Mouse (Mus musculus) c-Kit-negative CD71-positive TER-119-positive erythroid progenitor cells, embryonic 14.5 days (primary cell): ENCODE measurements around the gene Lgr4.
A peak's percentile ranks its signal among the peaks of the same experiment; 100 is the strongest.
"Not testable (repeated sequence)": the region's sequence is repeated elsewhere in the genome, so short reads cannot be mapped to it uniquely, and the experiment has no call there.

Source experiments
- DNase-seq: peaks from one replicate; pipeline ENCODE4 v3.0.0-alpha.2; 2013; ENCODE audit warnings: low read depth, low spot score

The Lgr4 gene

GRCm38 (mm10) chr2:109917496-109918413, at the start of gene Lgr4:
Gene Lgr4 (plus strand): TSS chr2:109917647.
- DNase-seq, result peak; percentile 86

DNA sequence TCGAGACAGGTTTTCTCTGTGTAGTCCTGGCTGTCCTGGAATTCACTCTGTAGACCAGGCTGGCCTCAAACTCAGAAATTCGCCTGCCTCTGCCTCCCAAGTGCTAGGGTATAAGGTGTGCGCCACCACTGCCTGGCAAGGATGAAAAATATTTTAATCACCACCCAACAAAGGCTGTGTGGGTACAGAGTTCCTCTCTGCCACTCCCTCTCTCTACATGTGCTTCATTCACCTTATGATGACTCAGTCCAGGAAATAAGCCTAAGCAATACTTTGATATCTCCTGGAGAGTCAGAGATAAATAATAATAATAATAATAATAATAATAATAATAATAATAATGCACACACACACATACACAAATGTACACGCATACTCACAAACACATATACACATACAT, 38.0 kb upstream of the Lgr4 start:
- not testable (repeated sequence) for DNase-seq

- no peak for DNase-seq
Measured at GRCm38 (mm10) chr2:109881111-109881510, 36.3 kb upstream of the Lgr4 start.

- DNase-seq, result no peak
Measured at GRCm38 (mm10) chr2:109881625-109882024, 35.8 kb upstream of the Lgr4 start.

GRCm38 (mm10) chr2:109884106-109884505, 33.3 kb upstream of the Lgr4 start:
- DNase-seq, result no peak

GRCm38 (mm10) chr2:109884507-109884906, 32.9 kb upstream of the Lgr4 start:
- no peak for DNase-seq

DNA sequence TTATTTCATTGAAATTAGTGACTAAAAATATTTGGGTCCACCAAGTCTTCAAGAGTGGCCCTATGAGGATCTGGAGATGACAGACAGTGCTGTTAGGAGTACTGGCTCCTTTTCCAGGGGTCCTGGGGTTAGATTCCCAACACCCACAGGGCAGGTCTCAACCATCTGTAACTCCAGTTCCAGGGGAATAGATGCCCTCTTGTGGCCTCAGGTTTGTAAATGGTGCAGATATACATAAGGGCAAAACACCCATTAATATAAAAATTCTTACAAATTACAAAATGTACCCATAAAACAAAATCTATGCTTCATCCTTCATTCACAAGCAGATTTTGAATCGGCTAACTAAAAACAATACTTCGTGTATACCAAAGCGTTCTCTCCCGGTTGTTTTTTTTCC, 27.4 kb upstream of the Lgr4 start:
- no peak for DNase-seq

DNA sequence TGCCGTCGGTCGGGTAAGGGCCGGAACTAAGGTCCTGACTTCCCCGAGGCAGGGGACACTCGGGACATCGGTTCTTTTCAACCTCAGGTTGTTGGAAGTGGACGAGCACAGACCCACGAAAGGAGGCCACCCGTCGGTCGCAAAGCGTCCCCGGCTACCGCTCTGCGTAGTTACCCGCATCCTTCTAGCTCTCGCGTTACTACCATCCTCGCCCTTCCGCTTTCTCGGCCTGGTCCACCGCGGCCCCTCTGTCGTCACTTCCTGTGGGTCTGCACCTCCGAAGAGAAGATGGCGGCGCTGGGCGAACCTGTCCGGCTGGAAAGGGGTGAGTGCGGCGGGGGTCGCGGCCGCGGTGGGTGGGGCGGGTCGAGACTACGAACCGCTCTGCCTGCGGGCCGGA, 26.9 kb upstream of the Lgr4 start, which contains the start of gene Lin7c:
Gene Lin7c (plus strand): TSS at position 257 of the 400 bp plus-strand sequence.
- peak; percentile 81 for DNase-seq

- DNase-seq, result peak; percentile 21
Measured at GRCm38 (mm10) chr2:109891031-109891430, 26.4 kb upstream of the Lgr4 start.

DNA sequence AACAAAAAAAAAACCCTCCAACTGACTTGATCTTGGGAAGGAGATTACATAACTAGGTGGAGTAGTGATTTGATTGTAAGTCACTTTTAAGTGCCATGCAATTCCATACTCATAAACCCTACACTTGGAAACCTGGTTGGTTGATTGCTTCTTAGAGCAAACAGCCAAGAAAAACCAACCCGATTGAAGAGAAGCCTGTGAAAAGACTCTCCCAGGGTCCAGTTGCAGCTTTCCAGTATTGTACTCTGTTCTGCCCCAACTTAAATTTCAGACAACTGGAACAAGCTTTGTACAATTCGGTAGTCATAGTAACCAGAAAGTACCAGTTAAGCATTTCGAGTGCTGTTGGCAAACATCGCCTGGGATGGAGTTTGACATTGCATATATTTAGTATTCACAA, 26.0 kb upstream of the Lgr4 start:
- DNase-seq, result no peak

DNA sequence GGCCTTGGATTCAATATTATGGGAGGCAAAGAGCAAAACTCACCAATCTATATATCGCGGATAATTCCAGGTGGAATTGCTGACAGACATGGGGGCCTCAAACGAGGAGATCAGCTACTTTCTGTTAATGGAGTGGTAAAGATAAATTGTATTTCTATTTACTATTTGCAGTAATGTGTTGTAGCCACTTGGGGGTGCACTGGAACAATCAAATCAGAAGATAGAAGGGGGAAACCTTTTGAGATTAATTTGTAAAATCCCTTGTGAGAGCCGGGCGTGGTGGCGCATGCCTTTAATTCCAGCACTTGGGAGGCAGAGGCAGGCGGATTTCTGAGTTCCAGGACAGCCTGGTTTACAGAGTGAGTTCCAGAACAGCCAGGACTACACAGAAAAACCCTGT, 21.1 kb upstream of the Lgr4 start:
- DNase-seq, result no peak

- no peak for DNase-seq
Measured at GRCm38 (mm10) chr2:109902869-109903268, 14.6 kb upstream of the Lgr4 start.

GRCm38 (mm10) chr2:109904171-109904821, 13.2 kb upstream of the Lgr4 start:
- DNase-seq, result peak; percentile 87

DNA sequence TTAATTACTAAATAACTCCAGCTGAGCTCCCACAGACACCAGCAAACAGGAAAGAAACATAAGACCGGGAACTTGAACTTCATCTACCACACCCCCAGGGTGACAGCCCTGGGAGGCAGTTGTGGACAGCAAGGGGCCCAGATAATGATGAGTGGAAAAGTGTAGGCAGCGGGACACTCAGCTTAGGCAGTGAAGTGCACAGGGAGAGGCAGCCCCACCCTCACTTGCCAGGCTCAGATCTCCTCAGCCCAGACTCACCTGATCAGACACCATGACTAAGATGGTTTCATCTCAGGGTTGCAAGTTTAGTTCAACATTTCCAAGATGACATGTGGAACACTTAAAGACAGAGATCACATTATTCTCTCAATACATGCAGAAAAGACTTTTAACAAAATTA, 8.3 kb upstream of the Lgr4 start:
- DNase-seq, result peak; percentile 48

- DNase-seq, result no peak
Measured at GRCm38 (mm10) chr2:109912216-109912615, 5.2 kb upstream of the Lgr4 start.

DNA sequence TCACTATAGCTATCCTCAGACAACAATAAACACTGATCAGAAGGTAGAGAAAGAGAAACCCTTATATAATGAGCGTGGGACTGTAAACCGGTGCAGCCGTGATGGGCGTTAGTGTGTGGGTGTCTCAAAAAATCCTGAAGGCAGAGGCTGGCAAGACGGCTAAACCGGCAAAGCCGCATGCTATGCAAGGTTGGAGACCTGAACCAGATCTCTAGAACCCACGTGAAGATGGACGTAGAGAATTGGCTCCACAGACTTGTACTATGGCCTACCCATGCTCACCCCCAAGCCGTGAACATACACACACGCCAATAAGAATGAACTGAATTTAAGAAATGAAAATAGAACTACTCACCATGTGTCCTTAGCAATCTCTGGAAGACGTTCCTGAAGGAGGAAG, 4.7 kb upstream of the Lgr4 start:
- DNase-seq, result no peak

DNA sequence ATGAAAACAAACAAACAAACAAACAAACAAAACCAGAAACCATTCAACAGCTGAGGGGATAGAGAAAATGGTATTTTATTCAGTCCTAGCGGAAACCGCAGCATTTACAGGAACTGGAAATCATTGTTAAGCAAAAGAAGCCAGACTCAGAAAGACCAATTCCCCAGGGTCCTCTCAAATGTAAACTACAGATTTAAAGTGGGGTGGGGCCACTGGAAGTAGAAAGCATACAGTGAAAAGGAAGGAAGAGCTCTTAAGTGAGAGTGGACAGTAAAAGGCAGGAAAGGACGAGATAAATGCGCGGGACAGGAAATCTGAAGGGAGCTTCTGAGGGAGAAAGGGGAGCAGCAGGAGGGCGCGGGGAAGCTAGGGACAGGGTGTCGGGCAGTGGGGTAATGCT, 4.2 kb upstream of the Lgr4 start:
- no peak for DNase-seq

DNA sequence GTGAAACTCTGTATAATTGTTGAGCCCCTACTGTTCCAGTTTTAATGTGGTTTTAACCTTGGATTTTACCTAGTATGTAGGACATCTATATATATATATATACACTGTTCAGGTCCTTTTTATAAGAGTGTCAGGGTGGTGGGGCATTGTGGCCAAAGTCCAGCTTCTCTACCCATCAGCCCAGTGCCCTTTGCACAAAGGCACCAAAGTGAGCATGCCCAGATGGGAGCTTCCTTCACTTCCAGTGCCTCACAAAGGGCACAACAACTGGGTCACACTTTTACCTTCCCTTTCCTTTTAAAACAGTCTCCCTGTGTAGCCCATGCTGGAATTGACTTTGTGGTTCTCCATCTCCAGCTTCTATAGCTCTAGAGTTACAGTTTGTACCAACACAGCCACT, 2.8 kb upstream of the Lgr4 start:
- DNase-seq, result no peak

GRCm38 (mm10) chr2:109916782-109917495, 508 bp upstream of the Lgr4 start:
- no peak for DNase-seq

- DNase-seq, result no peak
Measured at GRCm38 (mm10) chr2:109918592-109919262, 1.3 kb downstream of the Lgr4 start.

GRCm38 (mm10) chr2:109920471-109920870, 3.0 kb downstream of the Lgr4 start:
- DNase-seq, result no peak
